Mouse (Mus musculus) intestine, embryonic 14.5 days (tissue): Measurements from ENCODE around the gene Peli2. TPM values are rescaled to one million over a fixed set of nuclear protein-coding genes. Genes with fewer than 3 reads are reported as not detected.

Experiments used
- ATAC-seq: fragments of 200-750 bp; cut with Nextera tagmentation; replicated peaks from 2 replicates; pipeline ENCODE4 v1.8.0; 2017; ENCODE audit warnings: low read depth, moderate number of reproducible peaks, moderate TSS enrichment, moderate library complexity; ENCODE audit not compliant: low FRiP score, low TSS enrichment
- DNase-seq: peaks from one replicate; pipeline ENCODE4 v3.0.0-alpha.2; 2018; ENCODE audit warnings: low spot score
- H3K27ac ChIP-seq: fragments of 300-500 bp; sonication (generic); 2 replicates; pipeline ENCODE4 v1.5.1; 2014; ENCODE audit warnings: low read depth, mild to moderate bottlenecking, control low read depth
- H3K27me3 ChIP-seq: fragments of 300-500 bp; sonication (generic); replicated peaks from 2 replicates; pipeline ENCODE4 v1.6.1; 2014; ENCODE audit warnings: low read length, control low read depth; ENCODE audit not compliant: control insufficient read depth, insufficient read depth
- H3K36me3 ChIP-seq: fragments of 300-500 bp; sonication (generic); 2 replicates; pipeline ENCODE4 v1.6.1; 2014; ENCODE audit warnings: low read length, control low read depth; ENCODE audit not compliant: control insufficient read depth, insufficient read depth
- H3K4me1 ChIP-seq: fragments of 300-500 bp; sonication (generic); replicated peaks from 2 replicates; pipeline ENCODE4 v1.6.1; 2014; ENCODE audit warnings: low read length, control low read depth, mixed read lengths; ENCODE audit not compliant: control insufficient read depth, insufficient read depth
- H3K4me2 ChIP-seq: fragments of 300-500 bp; sonication (generic); 2 replicates; pipeline ENCODE4 v1.6.1; 2014; ENCODE audit warnings: low read length
- H3K4me3 ChIP-seq: fragments of 300-500 bp; sonication (generic); 2 replicates; pipeline ENCODE4 v1.5.1; 2014; ENCODE audit warnings: low read depth, low read length, control low read depth, mixed read lengths
- H3K9ac ChIP-seq: fragments of 300-500 bp; sonication (generic); 2 replicates; pipeline ENCODE4 v1.6.1; 2014; ENCODE audit warnings: mild to moderate bottlenecking, low read length
- H3K9me3 ChIP-seq: fragments of 300-500 bp; sonication (generic); 2 replicates; pipeline ENCODE4 v1.6.1; 2016; ENCODE audit warnings: low read length, control low read depth; ENCODE audit not compliant: control insufficient read depth
- WGBS: fragments of 180-500 bp; shearing (Covaris S2); extraction: QIAGEN DNeasy Blood & Tissue Kit; methylation state at CpG from one replicate; pipeline ENCODE4 v1.1.7; 2014; 5-methylcytosine and 5-hydroxymethylcytosine counted together
- polyA plus RNA-seq: library from polyadenylated mRNA; unstranded; fragments of >200 nt; fragmentation: Nextera tagmentation; extraction: Ambion mirVana; gene quantifications from 2 replicates; pipeline ENCODE4 v1.2.1, GENCODE M21; 2014

Peli2 gene
- polyA plus RNA-seq, 1 experiment from 2014 or later = 6.7 TPM

DNA sequence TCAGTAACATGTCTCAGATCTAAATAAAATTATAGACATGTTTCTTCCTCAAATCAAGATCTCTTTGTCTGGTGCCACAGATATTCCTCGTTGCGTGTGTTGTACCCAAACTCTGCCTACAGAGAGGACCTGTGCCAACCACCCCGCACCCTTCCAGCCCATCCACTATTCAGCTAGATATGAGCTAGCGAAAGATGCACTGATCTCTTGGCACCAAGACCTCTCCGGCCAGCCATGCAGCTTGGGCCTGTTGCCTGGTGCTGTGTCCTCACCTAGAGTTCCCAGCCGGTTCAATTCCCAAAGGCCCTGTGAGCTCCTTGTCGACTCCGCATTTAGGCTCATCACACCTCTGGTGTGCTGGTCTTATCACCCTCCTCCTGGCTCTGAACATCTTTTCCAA lies 134.1 kb downstream of the Peli2 start:
- Histone ChIP-seq H3K27ac (no peak overlapping the region), H3K9ac (no peak overlapping the region), H3K27me3 (no peaks in the 10 kb centered on the region), H3K4me1 (no peaks in the 10 kb centered on the region), H3K4me3 (no peak overlapping the region), H3K9me3 (no peaks in the 10 kb centered on the region), H3K36me3 (peaks cover 14% of the 10 kb centered on the region), H3K4me2 (no peak overlapping the region)
- 90% methylated on average over 8 of the region's 8 CpGs for WGBS
- ATAC-seq (no peak), DNase-seq (no peak)

DNA sequence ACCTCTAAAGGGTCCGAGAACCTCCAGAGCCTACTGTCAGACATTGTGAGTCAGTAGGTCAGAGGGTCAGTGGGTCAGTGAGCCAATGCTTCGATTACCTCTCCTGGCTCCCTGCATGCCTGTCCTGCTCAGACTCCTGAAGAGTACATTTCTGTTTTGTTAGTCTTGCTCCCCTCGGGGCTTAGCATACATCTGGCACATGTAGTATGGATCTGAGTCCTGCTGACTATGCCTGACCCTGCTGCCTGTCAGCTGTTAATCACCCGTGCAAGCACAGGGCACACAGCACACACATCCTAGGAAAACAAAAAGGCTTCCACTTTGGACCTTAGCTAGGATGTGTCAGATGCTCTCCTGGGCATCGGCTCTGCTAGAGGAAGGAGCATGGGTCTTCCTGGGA lies 134.7 kb downstream of the Peli2 start:
- Histone ChIP-seq H3K36me3 (peaks cover 14% of the 10 kb centered on the region), H3K9ac (no peak overlapping the region), H3K4me2 (no peak overlapping the region), H3K9me3 (no peaks in the 10 kb centered on the region), H3K4me3 (no peak overlapping the region), H3K27me3 (no peaks in the 10 kb centered on the region), H3K4me1 (no peaks in the 10 kb centered on the region), H3K27ac (no peak overlapping the region)
- WGBS = 49% methylated on average over 5 of the region's 5 CpGs
- no peak for ATAC-seq
- DNase-seq = no peak

DNA sequence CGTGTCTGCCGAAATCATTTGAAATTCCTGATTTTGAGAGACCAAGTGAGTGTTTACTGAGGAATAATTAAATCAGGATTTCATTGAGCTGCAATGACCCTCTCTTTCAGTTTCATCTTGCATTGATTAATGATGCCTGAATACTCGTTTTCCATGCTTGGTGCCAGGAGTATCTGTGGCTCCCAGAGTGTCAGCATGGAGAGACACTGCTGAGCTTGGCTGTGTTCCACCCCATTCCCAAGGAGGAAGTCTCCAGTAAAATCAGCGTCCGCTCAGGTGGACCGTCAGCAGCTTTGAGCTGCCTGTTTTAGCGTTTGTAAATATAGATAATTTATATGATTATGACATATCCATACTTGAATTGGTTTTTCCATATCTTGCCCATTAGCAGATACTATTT lies 137.1 kb downstream of the Peli2 start:
- Histone ChIP-seq H3K27ac (no peak overlapping the region), H3K4me3 (no peak overlapping the region), H3K9me3 (no peaks in the 10 kb centered on the region), H3K4me1 (no peaks in the 10 kb centered on the region), H3K36me3 (peaks cover 14% of the 10 kb centered on the region), H3K4me2 (no peak overlapping the region), H3K27me3 (no peaks in the 10 kb centered on the region), H3K9ac (no peak overlapping the region)
- DNase-seq (no peak), ATAC-seq (no peak)
- WGBS = 75% methylated on average over 7 of the region's 7 CpGs

DNA sequence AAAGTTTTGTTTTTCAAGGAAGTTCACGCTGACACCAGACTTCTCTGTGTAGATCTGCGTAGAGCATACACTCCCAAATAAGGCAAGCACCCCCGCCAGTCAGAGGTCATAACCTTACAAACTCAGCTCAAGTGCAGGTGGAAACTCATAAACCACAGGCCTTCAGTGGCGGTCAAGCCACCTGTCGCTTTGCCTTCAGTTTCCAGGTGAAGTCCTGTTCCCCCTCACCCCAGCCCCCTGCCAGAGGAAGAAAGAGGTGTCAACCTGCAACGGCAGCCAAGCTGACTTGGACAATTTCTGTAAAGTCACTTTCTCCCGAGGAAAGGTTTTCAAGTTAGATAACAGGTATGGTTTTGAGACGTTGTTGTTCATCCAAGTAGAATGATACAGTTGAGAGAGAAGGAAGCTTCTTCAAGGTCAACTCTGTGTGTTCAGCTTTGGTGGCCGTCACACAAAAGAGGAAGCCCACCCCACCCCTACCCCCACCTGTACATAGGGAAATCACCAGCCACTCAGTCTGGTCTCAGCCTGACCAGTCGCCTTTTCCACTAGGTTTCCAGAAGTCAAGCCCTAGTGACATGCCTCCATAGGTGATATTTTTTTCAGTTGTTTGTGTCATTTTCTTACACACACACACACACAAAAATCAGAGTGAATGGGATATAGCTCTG lies 138.2 kb downstream of the Peli2 start:
- Histone ChIP-seq H3K4me2 (no peak overlapping the region), H3K9me3 (no peaks in the 10 kb centered on the region), H3K27ac (no peak overlapping the region), H3K36me3 (peaks cover 10% of the 10 kb centered on the region), H3K4me3 (no peak overlapping the region), H3K9ac (no peak overlapping the region), H3K27me3 (no peaks in the 10 kb centered on the region), H3K4me1 (no peaks in the 10 kb centered on the region)
- no peak for ATAC-seq
- 73% methylated on average over 10 of the region's 10 CpGs for WGBS
- no peak for DNase-seq

DNA sequence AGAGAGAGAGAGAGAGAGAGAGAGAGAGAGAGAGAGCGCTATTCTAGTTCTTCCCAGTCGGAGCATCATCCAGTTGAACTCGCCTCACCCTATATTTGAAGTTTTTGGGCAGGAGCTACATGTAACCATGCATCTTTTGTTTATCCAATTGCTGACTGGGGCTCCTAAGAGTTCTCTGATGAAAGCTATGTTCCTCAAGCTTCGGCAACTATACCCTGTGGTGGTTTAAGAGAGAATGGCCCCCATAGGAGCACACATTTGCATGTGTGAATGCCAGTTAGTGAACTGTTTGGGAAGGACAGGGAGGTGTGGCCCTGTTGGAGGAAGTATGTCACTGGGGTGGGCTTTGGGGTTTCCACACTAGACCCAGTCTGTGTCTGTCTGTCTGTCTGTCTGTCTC lies 142.5 kb downstream of the Peli2 start:
- no peaks in the 10 kb centered on the region for H3K27me3 ChIP-seq
- no peak for DNase-seq
- H3K4me1 ChIP-seq = no peaks in the 10 kb centered on the region
- WGBS = 93% methylated on average over 4 of the region's 4 CpGs
- no peaks in the 10 kb centered on the region for H3K9me3 ChIP-seq
- H3K4me2 ChIP-seq = no peak overlapping the region
- H3K36me3 ChIP-seq = 0 out of 2 replicates have a peak, but pooled peaks cover 5% of the 10 kb centered on the region
- no peak overlapping the region for H3K4me3 ChIP-seq
- no peak overlapping the region for H3K27ac ChIP-seq
- no peak for ATAC-seq
- no peak overlapping the region for H3K9ac ChIP-seq

DNA sequence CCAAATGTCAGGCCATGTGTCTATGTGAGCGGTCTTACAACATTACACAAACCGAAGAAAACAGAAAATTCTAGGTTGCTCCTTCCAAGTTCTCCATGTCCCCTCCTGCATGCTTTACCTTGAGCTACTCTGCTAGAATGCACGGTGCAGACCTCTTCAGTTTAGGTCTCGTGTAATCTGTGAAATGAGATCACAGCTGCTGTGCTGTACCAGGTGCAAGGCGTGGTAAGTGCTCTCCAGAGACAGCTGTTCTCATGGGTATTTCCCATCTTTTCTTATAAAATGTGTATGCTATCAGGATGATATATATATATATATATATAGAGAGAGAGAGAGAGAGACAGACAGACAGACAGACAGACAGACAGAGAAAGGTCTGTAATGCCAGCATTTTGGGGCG lies 146.1 kb downstream of the Peli2 start:
- Histone ChIP-seq H3K4me2 (no peak overlapping the region), H3K27me3 (no peaks in the 10 kb centered on the region), H3K27ac (no peak overlapping the region), H3K4me3 (no peak overlapping the region), H3K4me1 (no peaks in the 10 kb centered on the region), H3K36me3 (no peaks in the 10 kb centered on the region), H3K9ac (no peak overlapping the region), H3K9me3 (no peaks in the 10 kb centered on the region)
- ATAC-seq (no peak), DNase-seq (no peak)
- 78% methylated on average over 6 of the region's 6 CpGs for WGBS

DNA sequence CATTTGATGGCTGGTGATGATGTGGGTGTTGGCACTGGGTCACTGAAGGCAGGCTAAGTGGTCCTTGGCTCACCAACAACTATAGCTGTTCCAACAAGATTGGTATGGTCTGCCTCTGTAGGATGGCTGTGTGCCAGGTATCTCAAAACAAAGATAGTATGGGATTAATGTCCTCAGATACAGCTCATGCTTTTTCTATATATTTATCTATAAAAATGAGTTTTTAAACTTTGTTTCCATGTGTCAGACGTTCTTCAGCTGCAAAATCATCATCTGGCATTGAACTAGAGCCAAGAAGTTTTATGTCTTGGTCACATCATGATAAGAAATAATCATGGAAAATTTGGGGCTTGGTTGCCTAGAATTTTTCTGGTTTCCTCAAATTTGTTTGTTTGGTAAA lies 157.7 kb downstream of the Peli2 start:
- Histone ChIP-seq H3K27ac (no peak overlapping the region), H3K4me2 (no peak overlapping the region), H3K4me1 (no peaks in the 10 kb centered on the region; the same call in 1 of the 2 replicates), H3K4me3 (no peak overlapping the region), H3K9me3 (no peaks in the 10 kb centered on the region), H3K27me3 (no peaks in the 10 kb centered on the region), H3K36me3 (no peaks in the 10 kb centered on the region), H3K9ac (no peak overlapping the region)
- ATAC-seq (no peak), DNase-seq (no peak)
- WGBS = 59% methylated on average over 1 of the region's 1 CpGs

DNA sequence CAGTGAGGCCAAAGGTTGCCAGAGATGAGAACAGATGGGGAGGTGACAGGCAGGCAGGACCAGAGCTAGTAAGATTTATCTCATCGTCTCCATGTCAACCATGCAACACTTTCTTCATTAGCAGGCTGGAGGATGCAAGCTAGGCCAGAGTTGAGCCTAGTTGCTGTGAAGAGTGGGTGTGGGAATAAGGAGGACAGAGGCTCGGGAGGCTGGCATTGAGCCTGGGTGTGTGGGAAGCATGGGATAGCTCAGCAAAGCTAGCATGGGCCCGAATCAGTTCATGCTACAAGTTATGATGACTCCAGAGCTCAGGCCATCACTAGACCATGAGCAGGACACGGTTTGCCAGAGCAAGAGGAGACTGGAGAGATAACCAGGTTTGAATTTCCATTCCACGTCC lies 166.3 kb downstream of the Peli2 start:
- no peak overlapping the region for H3K4me3 ChIP-seq

DNA sequence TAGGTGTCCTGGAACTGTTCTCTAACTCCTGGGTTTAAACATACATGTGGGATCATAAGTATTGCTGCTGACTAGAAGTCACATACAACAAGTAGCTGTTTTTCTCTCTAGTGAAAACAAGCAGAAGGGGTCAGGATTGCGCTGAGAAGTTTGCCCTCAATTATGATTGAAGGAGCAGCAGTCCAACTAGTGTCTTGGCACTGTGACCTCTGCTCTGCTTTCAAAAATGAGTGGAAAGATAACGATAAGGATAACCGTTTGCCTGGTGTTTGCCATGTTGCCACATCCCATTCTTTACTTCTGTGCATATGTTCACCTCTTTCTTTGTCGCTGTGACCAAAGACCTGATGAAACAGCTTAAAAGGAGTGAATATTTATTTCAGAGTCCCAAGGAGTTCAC lies 167.0 kb downstream of the Peli2 start:
- Histone ChIP-seq H3K4me2 (no peak overlapping the region), H3K4me1 (no peaks in the 10 kb centered on the region), H3K27ac (no peak overlapping the region), H3K4me3 (no peak overlapping the region), H3K27me3 (no peaks in the 10 kb centered on the region), H3K9ac (no peak overlapping the region), H3K36me3 (no peaks in the 10 kb centered on the region), H3K9me3 (no peaks in the 10 kb centered on the region)
- WGBS = 81% methylated on average over 4 of the region's 4 CpGs
- no peak for ATAC-seq
- no peak for DNase-seq

More for the DNA sequence above, 166.3 kb downstream of the Peli2 start:
- Histone ChIP-seq H3K27me3 (no peaks in the 10 kb centered on the region), H3K9me3 (no peaks in the 10 kb centered on the region), H3K4me2 (no peak overlapping the region), H3K4me1 (no peaks in the 10 kb centered on the region), H3K27ac (no peak overlapping the region), H3K9ac (no peak overlapping the region), H3K36me3 (no peaks in the 10 kb centered on the region)
- 84% methylated on average over 5 of the region's 5 CpGs for WGBS
- ATAC-seq (no peak), DNase-seq (no peak)
